Mouse (Mus musculus) cortical plate, adult 2 months (tissue): ENCODE results near the gene Lrrfip2.

ENCODE experiments used
- CTCF ChIP-seq: fragments of 200-500 bp; IDR thresholded peaks from 2 replicates; pipeline ENCODE4 v1.5.1; 2011; ENCODE audit warnings: mild to moderate bottlenecking, control low read depth, low read length; ENCODE audit not compliant: insufficient read depth; ENCODE audit errors: extremely low read depth
- POLR2A ChIP-seq: fragments of 200-500 bp; IDR thresholded peaks from 2 replicates; pipeline ENCODE4 v1.6.1; 2011; ENCODE audit warnings: mild to moderate bottlenecking, low read length, control low read depth; ENCODE audit not compliant: insufficient read depth; ENCODE audit errors: extremely low read depth

GRCm38 (mm10) chr9:111270606-111271005, 153.2 kb downstream of the Lrrfip2 start:
- no peak for TF ChIP-seq CTCF
- no peak for TF ChIP-seq POLR2A
